Mouse (Mus musculus): Measurements from ENCODE around the gene H2afy2. TPM values are rescaled to one million over a fixed set of nuclear protein-coding genes. Genes with fewer than 3 reads are reported as not detected.

The H2afy2 gene
- total and polyA plus RNA-seq, 3 experiments, result 0.20 TPM; not detected in 2

DNA sequence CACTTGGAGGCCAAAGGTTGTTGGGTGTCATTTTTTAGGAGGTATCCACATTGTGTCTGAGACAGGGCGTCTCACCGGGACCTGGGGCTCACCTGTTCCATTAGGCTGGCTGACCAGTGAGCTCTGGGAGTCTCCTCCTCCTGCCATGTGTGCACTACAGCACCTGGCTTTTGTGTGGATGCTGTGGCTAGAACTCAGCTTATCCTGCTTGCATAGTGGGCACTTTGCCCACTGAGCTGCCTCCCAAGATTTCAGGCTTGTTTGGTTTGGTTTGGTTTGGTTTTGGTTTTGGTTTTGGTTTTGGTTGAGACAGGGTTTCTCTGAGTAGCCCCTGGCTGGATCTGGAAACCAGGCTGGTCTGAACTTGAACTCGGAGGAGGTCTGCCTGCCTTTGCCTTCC is 61.7 kb downstream of the H2afy2 start:
- H3K79me2 ChIP-seq (replicated peaks; ENCODE audit: control insufficient read depth, extremely low read depth, insufficient read depth, poor library complexity, severe bottlenecking), result no peaks in the 10 kb centered on the region
- no peaks in the 10 kb centered on the region for H3K27me3 ChIP-seq (replicated peaks)
- in situ Hi-C loops (cut with MboI; ENCODE audit: low pct_ligation_motif_present, low pct_unique_long_range_greater_than_20kb, low sequenced_read_pairs), result no loop called here
- H3K9ac ChIP-seq (ENCODE audit: insufficient read depth, low read depth), result peak overlapping the region; percentile 32
- H3K27ac ChIP-seq (ENCODE audit: insufficient read depth, low read depth), result no peak overlapping the region
- dilution Hi-C loops (cut with MboI; ENCODE audit: extremely low pct_ligation_motif_present, extremely low pct_unique_long_range_greater_than_20kb, low sequenced_read_pairs), result no loop called here
- DNase-seq (ENCODE audit: extremely low read depth), result no peak
- no peaks in the 10 kb centered on the region for H3K9me3 ChIP-seq (replicated peaks; ENCODE audit: low read length)
- peak overlapping the region; percentile 39 for H3K4me2 ChIP-seq (ENCODE audit: insufficient read depth, low read depth, poor library complexity, severe bottlenecking)
- H3K36me3 ChIP-seq (replicated peaks in 1 of 2; ENCODE audit: control insufficient read depth in 1 of 2, insufficient read depth in 1 of 2, low read length in 1 of 2), result peaks cover 5 to 24% of the 10 kb centered on the region in 2 experiments
- peaks cover 0 to 5% of the 10 kb centered on the region in 2 experiments; a peak in 2 of 4 replicates for H3K4me1 ChIP-seq (ENCODE audit: control insufficient read depth in 1 of 2, insufficient read depth in 2 of 2)
- peak overlapping the region in 1 of 3 experiments; percentile 15 for H3K4me3 ChIP-seq (replicated peaks in 1 of 3; ENCODE audit: low read depth in 2 of 3, low read length in 2 of 3, poor library complexity in 1 of 3)
- TF ChIP-seq EP300 (IDR thresholded peaks at IDR 0.05; ENCODE audit: low read length) (no peak), POLR2AphosphoS2 (IDR thresholded peaks at IDR 0.05; ENCODE audit: low read depth, low read length) (no peak), MEF2A (IDR thresholded peaks at IDR 0.05; ENCODE audit: borderline replicate concordance, low read depth, low read length) (no peak), MAFK (IDR thresholded peaks at IDR 0.05; ENCODE audit: insufficient replicate concordance, low read length) (no peak)

DNA sequence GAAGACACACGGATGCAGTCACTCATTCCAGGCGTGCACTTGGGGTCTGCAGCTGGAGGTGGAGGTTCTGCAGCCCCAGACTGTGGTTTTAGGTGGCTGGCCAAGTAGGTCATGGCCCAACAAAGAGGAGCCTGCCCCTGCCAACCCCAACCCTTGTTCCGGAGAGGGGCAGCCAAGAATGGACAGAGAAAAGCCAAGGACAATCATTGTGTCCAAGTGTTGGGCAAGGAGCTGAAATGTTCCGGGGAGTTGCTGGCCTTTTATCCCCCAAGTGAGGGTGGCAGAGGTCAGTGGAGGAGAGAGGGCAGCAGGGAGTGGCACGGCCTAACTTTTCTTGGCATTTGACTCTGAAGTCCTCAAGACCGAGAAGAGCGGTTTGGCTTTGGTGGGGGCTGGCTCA is 63.6 kb downstream of the H2afy2 start:
- dilution Hi-C loops (cut with MboI; ENCODE audit: extremely low pct_ligation_motif_present, extremely low pct_unique_long_range_greater_than_20kb, low sequenced_read_pairs), result no loop called here

DNA sequence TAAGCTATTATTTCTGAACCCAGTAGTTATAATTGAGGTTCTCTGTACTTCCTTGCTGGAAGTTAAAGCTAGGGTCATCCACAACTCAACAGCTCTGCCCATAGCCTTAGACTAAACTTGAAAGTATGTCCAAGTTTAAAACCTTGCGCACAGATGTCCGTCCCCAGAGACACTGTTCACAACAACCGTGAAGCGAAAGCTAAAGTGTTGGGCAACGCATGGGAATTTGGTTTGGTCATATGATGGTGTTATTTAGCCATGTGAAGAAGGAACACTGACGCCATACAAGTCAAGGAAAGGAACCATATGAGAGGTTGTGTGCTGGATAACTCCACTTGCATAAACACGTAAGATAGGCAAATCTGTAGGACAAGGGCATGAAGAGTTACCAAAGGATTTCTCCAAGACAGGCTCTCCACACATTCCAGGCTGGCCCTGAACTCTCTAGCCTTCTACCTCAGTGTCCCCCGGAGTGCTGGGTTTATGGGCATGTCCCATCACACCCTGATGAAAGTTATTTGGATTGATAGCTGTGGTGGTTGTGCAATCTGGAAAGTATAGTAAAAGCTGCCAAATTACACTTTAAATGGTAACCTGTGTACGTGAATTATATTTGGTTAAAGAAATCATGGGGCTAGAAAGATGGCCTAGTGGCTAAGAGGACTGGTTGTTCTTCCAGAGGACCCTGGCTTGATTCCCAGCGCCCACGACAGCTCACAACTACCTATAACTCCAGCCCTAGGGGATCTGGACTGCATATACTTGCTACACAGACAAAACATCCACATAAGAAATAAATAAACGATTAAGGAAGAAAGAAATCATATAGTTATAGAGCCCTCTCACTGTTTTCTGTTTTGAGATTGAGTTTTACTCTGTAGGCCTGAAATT is 66.3 kb downstream of the H2afy2 start:
- Histone ChIP-seq H3K36me3 (replicated peaks in 1 of 2; ENCODE audit: control insufficient read depth in 1 of 2, insufficient read depth in 1 of 2, low read length in 1 of 2) (peaks cover 0 to 9% of the 10 kb centered on the region in 2 experiments), H3K4me1 (ENCODE audit: control insufficient read depth in 1 of 2, insufficient read depth in 2 of 2) (peaks cover 7 to 14% of the 10 kb centered on the region in 2 experiments), H3K9ac (ENCODE audit: insufficient read depth, low read depth) (no peak overlapping the region), H3K79me2 (replicated peaks; ENCODE audit: control insufficient read depth, extremely low read depth, insufficient read depth, poor library complexity, severe bottlenecking) (no peaks in the 10 kb centered on the region), H3K9me3 (replicated peaks; ENCODE audit: low read length) (no peaks in the 10 kb centered on the region), H3K4me2 (ENCODE audit: insufficient read depth, low read depth, poor library complexity, severe bottlenecking) (no peak overlapping the region), H3K27me3 (replicated peaks) (peaks cover 6% of the 10 kb centered on the region), H3K27ac (ENCODE audit: insufficient read depth, low read depth) (no peak overlapping the region), H3K4me3 (replicated peaks in 1 of 3; ENCODE audit: low read depth in 2 of 3, low read length in 2 of 3, poor library complexity in 1 of 3) (no peak overlapping the region)
- in situ Hi-C loops (cut with MboI; ENCODE audit: low pct_ligation_motif_present, low pct_unique_long_range_greater_than_20kb, low sequenced_read_pairs), result no loop called here
- DNase-seq (ENCODE audit: extremely low read depth), result no peak
- TF ChIP-seq MAX (IDR thresholded peaks at IDR 0.05; ENCODE audit: low read length), result no peak
- no peak for TF ChIP-seq HCFC1 (IDR thresholded peaks at IDR 0.05; ENCODE audit: low read depth, low read length)
- no peak for TF ChIP-seq JUN (IDR thresholded peaks at IDR 0.05; ENCODE audit: insufficient read depth, low read depth, low read length)
- no peak for TF ChIP-seq USF2 (conservative IDR thresholded peaks at IDR 0.05; ENCODE audit: low read depth, low read length)
- no peak for TF ChIP-seq NRF1 (IDR thresholded peaks at IDR 0.05; ENCODE audit: low read depth, low read length)
- TF ChIP-seq EP300 (IDR thresholded peaks at IDR 0.05; ENCODE audit: low read length), result no peak
- no peak for TF ChIP-seq UBTF (IDR thresholded peaks at IDR 0.05; ENCODE audit: low read depth, low read length)
- TF ChIP-seq IRF4 (IDR thresholded peaks at IDR 0.05; ENCODE audit: low read depth, low read length), result no peak
- no peak for TF ChIP-seq POLR2AphosphoS2 (IDR thresholded peaks at IDR 0.05; ENCODE audit: low read depth, low read length)
- TF ChIP-seq NELFE (IDR thresholded peaks at IDR 0.05; ENCODE audit: low read depth, low read length), result no peak
- TF ChIP-seq KAT2A (IDR thresholded peaks at IDR 0.05; ENCODE audit: insufficient replicate concordance, low read length), result no peak
- TF ChIP-seq CTCF (conservative IDR thresholded peaks at IDR 0.05 in 1 of 2, IDR thresholded peaks at IDR 0.05 in 1 of 2; ENCODE audit: low read depth in 2 of 2, low read length in 2 of 2), result no peak
- dilution Hi-C loops (cut with MboI; ENCODE audit: extremely low pct_ligation_motif_present, extremely low pct_unique_long_range_greater_than_20kb, low sequenced_read_pairs), result no loop called here

More for the DNA sequence above, 63.6 kb downstream of the H2afy2 start:
- Histone ChIP-seq H3K27ac (ENCODE audit: insufficient read depth, low read depth) (no peak overlapping the region), H3K27me3 (replicated peaks) (no peaks in the 10 kb centered on the region), H3K4me1 (ENCODE audit: control insufficient read depth in 1 of 2, insufficient read depth in 2 of 2) (peaks cover 7 to 14% of the 10 kb centered on the region in 2 experiments), H3K79me2 (replicated peaks; ENCODE audit: control insufficient read depth, extremely low read depth, insufficient read depth, poor library complexity, severe bottlenecking) (no peaks in the 10 kb centered on the region), H3K9me3 (replicated peaks; ENCODE audit: low read length) (no peaks in the 10 kb centered on the region), H3K36me3 (replicated peaks in 1 of 2; ENCODE audit: control insufficient read depth in 1 of 2, insufficient read depth in 1 of 2, low read length in 1 of 2) (peaks cover 0 to 9% of the 10 kb centered on the region in 2 experiments), H3K4me3 (replicated peaks in 1 of 3; ENCODE audit: low read depth in 2 of 3, low read length in 2 of 3, poor library complexity in 1 of 3) (no peak overlapping the region), H3K4me2 (ENCODE audit: insufficient read depth, low read depth, poor library complexity, severe bottlenecking) (no peak overlapping the region), H3K9ac (ENCODE audit: insufficient read depth, low read depth) (no peak overlapping the region)
- in situ Hi-C loops (cut with MboI; ENCODE audit: low pct_ligation_motif_present, low pct_unique_long_range_greater_than_20kb, low sequenced_read_pairs), result no loop called here
- no peak for TF ChIP-seq MAX (IDR thresholded peaks at IDR 0.05; ENCODE audit: low read length)
- TF ChIP-seq TCF12 (IDR thresholded peaks at IDR 0.05; ENCODE audit: low read depth, low read length), result no peak
- no peak for DNase-seq (ENCODE audit: extremely low read depth)

Measured in CH12.LX (cell line).